Mouse (Mus musculus) heart, adult 2 months (tissue): ENCODE data around the gene Ttc9c. TPM values are rescaled to one million over a fixed set of nuclear protein-coding genes. Genes with fewer than 3 reads are reported as not detected.

Experiments used
- DNase-seq, 2 experiments: peaks; one replicate each; pipeline ENCODE4 v3.0.0; 2021
- H3K27ac ChIP-seq: fragments of 200-600 bp; 2 replicates; pipeline ENCODE4 v1.8.1; 2022
- H3K27me3 ChIP-seq: fragments of 200-500 bp; 2 replicates; pipeline ENCODE4 v1.6.1; 2012; ENCODE audit warnings: mild to moderate bottlenecking, low read length, inconsistent platforms, mixed read lengths; ENCODE audit not compliant: control insufficient read depth, insufficient read depth
- H3K36me3 ChIP-seq: fragments of 200-500 bp; 2 replicates; pipeline ENCODE4 v1.6.1; 2012; ENCODE audit warnings: low read length, inconsistent platforms; ENCODE audit not compliant: control insufficient read depth, insufficient read depth
- H3K4me1 ChIP-seq: fragments of 200-500 bp; 2 replicates; pipeline ENCODE4 v1.6.1; 2011; ENCODE audit warnings: low read length; ENCODE audit not compliant: control insufficient read depth, insufficient read depth
- H3K4me3 ChIP-seq: fragments of 200-600 bp; 2 replicates; pipeline ENCODE4 v1.8.1; 2022
- H3K79me2 ChIP-seq: fragments of 200-500 bp; replicated peaks from 2 replicates; pipeline ENCODE4 v1.6.1; 2012; ENCODE audit warnings: mild to moderate bottlenecking, inconsistent platforms, low read length, moderate library complexity, mixed read lengths; ENCODE audit not compliant: control insufficient read depth, insufficient read depth
- H3K9ac ChIP-seq: fragments of 200-500 bp; 2 replicates; pipeline ENCODE4 v1.6.1; 2012; ENCODE audit warnings: low read depth, mild to moderate bottlenecking, control low read depth, inconsistent platforms, low read length, mixed read lengths
- CTCF ChIP-seq: fragments of 200-600 bp; IDR thresholded peaks from 2 replicates; pipeline ENCODE4 v1.8.1; 2022; ENCODE audit warnings: antibody characterized with exemption, mild to moderate bottlenecking, moderate library complexity
- EP300 ChIP-seq: fragments of 200-500 bp; IDR thresholded peaks from 2 replicates; pipeline ENCODE4 v1.6.1; 2011; ENCODE audit warnings: low read depth, low read length, control low read depth; ENCODE audit not compliant: insufficient read depth
- POLR2A ChIP-seq: fragments of 200-500 bp; IDR thresholded peaks from 2 replicates; pipeline ENCODE4 v1.6.1; 2011; ENCODE audit warnings: mild to moderate bottlenecking, low read depth, low read length, control low read depth; ENCODE audit not compliant: insufficient read depth
- WGBS: fragments of 180-500 bp; shearing (Covaris S2); methylation state at CpG from one replicate; pipeline ENCODE4 v1.1.7; 2018; 5-methylcytosine and 5-hydroxymethylcytosine counted together
- intact Hi-C: fragments of 180-260 bp; cut with DNase I; formaldehyde crosslinking; loops from one replicate; pipeline ENCODE4 v1.15.1; 2025
- polyA plus RNA-seq: library from polyadenylated mRNA; depleted of rRNA; stranded (reverse); fragments of >200 nt; gene quantifications from 2 replicates; pipeline ENCODE4 v1.2.3, GENCODE M21; 2012
- total RNA-seq, 2 experiments: library from RNA; stranded (reverse); gene quantifications; 2 replicates each; pipeline ENCODE4 v1.2.3; 2021

The Ttc9c gene
- total and polyA plus RNA-seq, 3 experiments, result 9.5 to 14.1 (median 14.1) TPM

GRCm38 (mm10) chr19:8798264-8798946, 20.7 kb downstream of the Ttc9c start, which contains the start of gene Polr2g:
Polr2g (minus strand) TSS chr19:8798577.
- H3K27ac ChIP-seq, result peak within 1 kb of the TSS; percentile 81
- intact Hi-C loops, result loop anchor here (2.0 kb wide), 2 partner anchors 24 to 72 kb away; partner anchors contain the start of genes Tmem179b and Ubxn1
- H3K79me2 ChIP-seq, result no peaks in the 10 kb centered on the region
- DNase-seq, result peak; percentile 90 to 93
- H3K4me1 ChIP-seq, result no peaks in the 10 kb centered on the region; the same call in none of the 2 replicates
- H3K36me3 ChIP-seq, result peaks cover 3% of the 10 kb centered on the region; the same call in 1 of the 2 replicates
- H3K9ac ChIP-seq, result peak within 1 kb of the TSS; percentile 80
- TF ChIP-seq POLR2A (peak; percentile 92), EP300 (0 out of 2 replicates have a peak, but pooled peaks have one; percentile 59), CTCF (no peak)
- 1% methylated on average over 25 of the region's 25 CpGs for WGBS
- H3K4me3 ChIP-seq, result peak within 1 kb of the TSS; percentile 83
- H3K27me3 ChIP-seq, result no peaks in the 10 kb centered on the region

- Histone ChIP-seq H3K9ac (no peak overlapping the region), H3K4me3 (no peak overlapping the region), H3K4me1 (no peaks in the 10 kb centered on the region), H3K27ac (no peak overlapping the region), H3K36me3 (no peaks in the 10 kb centered on the region), H3K27me3 (no peaks in the 10 kb centered on the region), H3K79me2 (no peaks in the 10 kb centered on the region)
- TF ChIP-seq CTCF (no peak), POLR2A (no peak), EP300 (no peak)
- WGBS, result 75% methylated on average over 7 of the region's 7 CpGs
- DNase-seq, result no peak
- intact Hi-C loops, result no loop called here
Measured at GRCm38 (mm10) chr19:8790171-8790570, 29.0 kb downstream of the Ttc9c start.

GRCm38 (mm10) chr19:8789171-8789570, 30.0 kb downstream of the Ttc9c start:
- no peaks in the 10 kb centered on the region for H3K27me3 ChIP-seq
- H3K4me1 ChIP-seq, result no peaks in the 10 kb centered on the region
- TF ChIP-seq CTCF, result no peak
- TF ChIP-seq POLR2A, result no peak
- TF ChIP-seq EP300, result no peak
- 47% methylated on average over 1 of the region's 1 CpGs for WGBS
- no peaks in the 10 kb centered on the region for H3K79me2 ChIP-seq
- H3K9ac ChIP-seq, result no peak overlapping the region
- H3K36me3 ChIP-seq, result no peaks in the 10 kb centered on the region
- no peak overlapping the region for H3K4me3 ChIP-seq
- intact Hi-C loops, result no loop called here
- DNase-seq, result no peak
- H3K27ac ChIP-seq, result no peak overlapping the region

GRCm38 (mm10) chr19:8788521-8788920, 30.6 kb downstream of the Ttc9c start:
- no peaks in the 10 kb centered on the region for H3K27me3 ChIP-seq
- no peaks in the 10 kb centered on the region for H3K36me3 ChIP-seq
- H3K4me3 ChIP-seq, result no peak overlapping the region
- 51% methylated on average over 3 of the region's 3 CpGs for WGBS
- intact Hi-C loops, result no loop called here
- DNase-seq, result no peak
- H3K9ac ChIP-seq, result no peak overlapping the region
- H3K4me1 ChIP-seq, result no peaks in the 10 kb centered on the region
- H3K27ac ChIP-seq, result no peak overlapping the region
- no peaks in the 10 kb centered on the region for H3K79me2 ChIP-seq
- TF ChIP-seq CTCF (no peak), EP300 (no peak), POLR2A (no peak)

- H3K79me2 ChIP-seq, result no peaks in the 10 kb centered on the region
- intact Hi-C loops, result no loop called here
- TF ChIP-seq CTCF (peak; percentile 68), POLR2A (no peak), EP300 (0 out of 2 replicates have a peak, but pooled peaks have one; percentile 60)
- no peaks in the 10 kb centered on the region for H3K4me1 ChIP-seq
- peak within 1 kb of the TSS; percentile 67 for H3K27ac ChIP-seq
- H3K9ac ChIP-seq, result peak within 1 kb of the TSS; percentile 84
- H3K27me3 ChIP-seq, result no peaks in the 10 kb centered on the region
- DNase-seq, result peak; percentile 89 to 95
- no peaks in the 10 kb centered on the region for H3K36me3 ChIP-seq
- under 1% methylated on average over 32 of the region's 32 CpGs for WGBS
- H3K4me3 ChIP-seq, result peak within 1 kb of the TSS; percentile 84
Measured at GRCm38 (mm10) chr19:8786008-8786781, 32.9 kb downstream of the Ttc9c start, which contains the start of gene Taf6l. Taf6l (minus strand) TSS chr19:8786417.
